Mouse (Mus musculus): ENCODE measurements around the gene Cdhr5. TPM values are rescaled to one million over a fixed set of nuclear protein-coding genes. Genes with fewer than 3 reads are reported as not detected.

Cdhr5 gene
- polyA plus RNA-seq (2014; fragmentation: Illumina TruSeq; extraction: RNeasy Lipid Tissue Mini Kit (QIAGEN cat#74804)), result 1.1 TPM

DNA sequence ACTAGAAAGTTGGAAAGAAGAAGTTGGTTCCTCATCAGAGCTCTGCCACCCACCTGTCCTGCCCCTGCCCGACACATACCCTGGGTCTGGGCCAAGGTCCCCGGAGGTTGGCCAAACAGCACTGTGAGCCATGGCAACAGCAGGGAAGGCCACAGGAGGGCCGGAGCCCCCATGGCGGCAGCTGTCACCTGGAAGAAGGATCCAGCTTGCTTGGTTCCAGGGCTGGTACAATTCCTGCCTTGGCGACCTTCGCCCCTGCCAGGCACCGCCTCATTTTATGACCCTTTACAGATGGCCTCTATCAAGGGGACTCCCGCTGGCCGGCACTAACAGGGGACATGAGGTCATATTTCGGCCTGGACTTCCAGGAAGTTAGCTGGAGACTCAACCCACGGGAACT is at the start of gene Cdhr5:
Gene Cdhr5 (minus strand): TSS at position 241 of the 400 bp plus-strand sequence.

GRCm38 (mm10) chr7:141291921-141292582 is 15.5 kb upstream of the Cdhr5 start, which contains the start of gene Drd4:
Gene Drd4, plus strand, starts transcription at chr7:141292006.

DNA sequence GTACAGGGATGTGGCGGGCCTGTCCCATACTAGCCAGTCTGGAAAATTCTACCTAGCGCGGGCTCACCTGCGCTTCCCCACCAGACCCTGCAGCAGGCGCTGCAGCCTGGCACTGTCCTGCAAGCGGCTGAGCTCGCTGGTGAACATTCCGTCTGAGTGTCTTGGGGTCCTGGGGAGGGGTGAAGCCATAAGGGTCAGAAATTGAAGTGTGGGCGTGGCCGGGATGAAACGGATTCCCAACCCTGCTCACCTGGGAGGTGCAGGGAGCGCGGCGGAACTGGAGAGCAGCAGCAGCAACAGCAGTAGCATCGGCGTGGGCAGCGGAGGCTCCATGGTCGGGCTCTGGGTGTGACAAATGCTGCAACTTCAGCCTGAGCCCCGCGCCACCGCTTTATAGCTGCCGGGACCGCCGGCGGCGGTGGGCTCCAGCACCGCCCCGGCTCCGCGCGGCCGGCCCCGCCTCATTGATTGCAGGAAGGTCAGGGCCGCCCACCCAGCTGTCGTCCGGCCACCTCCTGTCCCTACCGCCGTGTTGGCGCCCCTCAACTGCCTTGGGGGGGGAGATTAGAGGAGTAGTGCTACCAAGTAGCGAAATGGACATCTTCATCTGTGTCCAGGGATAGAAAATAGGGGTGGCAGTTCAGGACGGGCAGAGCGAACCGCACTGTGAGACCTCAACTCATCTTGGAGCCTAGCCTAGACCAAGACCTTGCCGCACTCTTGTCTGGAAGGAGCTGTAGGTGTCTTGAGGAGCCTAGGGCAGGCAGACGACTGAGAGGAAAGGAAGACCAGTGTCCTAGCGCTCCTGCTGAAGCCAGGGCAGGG is 2.4 kb upstream of the Cdhr5 start, which contains the start of gene Sct:
Gene Sct (minus strand): TSS at position 368 of the 825 bp plus-strand sequence.

GRCm38 (mm10) chr7:141265739-141266561 is 10.6 kb downstream of the Cdhr5 start, which contains the start of gene Irf7:
Gene Irf7, minus strand, starts transcription at chr7:141266481.

GRCm38 (mm10) chr7:141228279-141229067 is 48.1 kb downstream of the Cdhr5 start, which contains the start of gene Phrf1:
Gene Phrf1, plus strand, starts transcription at chr7:141228784.

Other genes starting within 250 kb of the Cdhr5 start
- gene Gm17387, start 247.7 kb downstream of the Cdhr5 start, polyA plus RNA-seq (2014; fragmentation: Illumina TruSeq; extraction: RNeasy Lipid Tissue Mini Kit (QIAGEN cat#74804)), result not detected
- gene B4galnt4, start 215.7 kb downstream of the Cdhr5 start, polyA plus RNA-seq (2014; fragmentation: Illumina TruSeq; extraction: RNeasy Lipid Tissue Mini Kit (QIAGEN cat#74804)), result not detected
- not detected for gene Pkp3, start 198.6 kb downstream of the Cdhr5 start, polyA plus RNA-seq (2014; fragmentation: Illumina TruSeq; extraction: RNeasy Lipid Tissue Mini Kit (QIAGEN cat#74804))
- gene Sigirr, start 176.2 kb downstream of the Cdhr5 start, polyA plus RNA-seq (2014; fragmentation: Illumina TruSeq; extraction: RNeasy Lipid Tissue Mini Kit (QIAGEN cat#74804)), result not detected
- not detected for gene Ano9, start 159.0 kb downstream of the Cdhr5 start, polyA plus RNA-seq (2014; fragmentation: Illumina TruSeq; extraction: RNeasy Lipid Tissue Mini Kit (QIAGEN cat#74804))
- 21.8 TPM for gene Ptdss2, start 154.4 kb downstream of the Cdhr5 start, polyA plus RNA-seq (2014; fragmentation: Illumina TruSeq; extraction: RNeasy Lipid Tissue Mini Kit (QIAGEN cat#74804))
- gene Rnh1, start 103.9 kb downstream of the Cdhr5 start, polyA plus RNA-seq (2014; fragmentation: Illumina TruSeq; extraction: RNeasy Lipid Tissue Mini Kit (QIAGEN cat#74804)), result 1.00 TPM
- 3.6 TPM for gene Hras, start 82.8 kb downstream of the Cdhr5 start, polyA plus RNA-seq (2014; fragmentation: Illumina TruSeq; extraction: RNeasy Lipid Tissue Mini Kit (QIAGEN cat#74804))
- gene Lrrc56, start 82.6 kb downstream of the Cdhr5 start, polyA plus RNA-seq (2014; fragmentation: Illumina TruSeq; extraction: RNeasy Lipid Tissue Mini Kit (QIAGEN cat#74804)), result 0.77 TPM
- not detected for gene Lmntd2, start 62.7 kb downstream of the Cdhr5 start, polyA plus RNA-seq (2014; fragmentation: Illumina TruSeq; extraction: RNeasy Lipid Tissue Mini Kit (QIAGEN cat#74804))
- gene Rassf7, start 60.9 kb downstream of the Cdhr5 start, polyA plus RNA-seq (2014; fragmentation: Illumina TruSeq; extraction: RNeasy Lipid Tissue Mini Kit (QIAGEN cat#74804)), result 0.80 TPM
- 26.7 TPM for gene Phrf1, start 48.0 kb downstream of the Cdhr5 start, polyA plus RNA-seq (2014; fragmentation: Illumina TruSeq; extraction: RNeasy Lipid Tissue Mini Kit (QIAGEN cat#74804))
- 7.9 TPM for gene Irf7, start 10.3 kb downstream of the Cdhr5 start, polyA plus RNA-seq (2014; fragmentation: Illumina TruSeq; extraction: RNeasy Lipid Tissue Mini Kit (QIAGEN cat#74804))
- gene Sct, start 2.3 kb upstream of the Cdhr5 start, polyA plus RNA-seq (2014; fragmentation: Illumina TruSeq; extraction: RNeasy Lipid Tissue Mini Kit (QIAGEN cat#74804)), result not detected
- gene Drd4, start 15.2 kb upstream of the Cdhr5 start, polyA plus RNA-seq (2014; fragmentation: Illumina TruSeq; extraction: RNeasy Lipid Tissue Mini Kit (QIAGEN cat#74804)), result not detected
- 1.5 TPM for gene Deaf1, start 50.9 kb upstream of the Cdhr5 start, polyA plus RNA-seq (2014; fragmentation: Illumina TruSeq; extraction: RNeasy Lipid Tissue Mini Kit (QIAGEN cat#74804))
- 9.4 TPM for gene Tmem80, start 51.0 kb upstream of the Cdhr5 start, polyA plus RNA-seq (2014; fragmentation: Illumina TruSeq; extraction: RNeasy Lipid Tissue Mini Kit (QIAGEN cat#74804))
- gene Eps8l2, start 62.1 kb upstream of the Cdhr5 start, polyA plus RNA-seq (2014; fragmentation: Illumina TruSeq; extraction: RNeasy Lipid Tissue Mini Kit (QIAGEN cat#74804)), result not detected
- gene Taldo1, start 115.4 kb upstream of the Cdhr5 start, polyA plus RNA-seq (2014; fragmentation: Illumina TruSeq; extraction: RNeasy Lipid Tissue Mini Kit (QIAGEN cat#74804)), result 7.8 TPM
- 15.2 TPM for gene Gatd1, start 137.3 kb upstream of the Cdhr5 start, polyA plus RNA-seq (2014; fragmentation: Illumina TruSeq; extraction: RNeasy Lipid Tissue Mini Kit (QIAGEN cat#74804))
- gene Cend1, start 152.7 kb upstream of the Cdhr5 start, polyA plus RNA-seq (2014; fragmentation: Illumina TruSeq; extraction: RNeasy Lipid Tissue Mini Kit (QIAGEN cat#74804)), result not detected
- gene Slc25a22, start 161.1 kb upstream of the Cdhr5 start, polyA plus RNA-seq (2014; fragmentation: Illumina TruSeq; extraction: RNeasy Lipid Tissue Mini Kit (QIAGEN cat#74804)), result 0.46 TPM
- gene Pidd1, start 167.2 kb upstream of the Cdhr5 start, polyA plus RNA-seq (2014; fragmentation: Illumina TruSeq; extraction: RNeasy Lipid Tissue Mini Kit (QIAGEN cat#74804)), result not detected
- 15.0 TPM for gene Rplp2, start 170.6 kb upstream of the Cdhr5 start, polyA plus RNA-seq (2014; fragmentation: Illumina TruSeq; extraction: RNeasy Lipid Tissue Mini Kit (QIAGEN cat#74804))
- gene Pnpla2, start 178.4 kb upstream of the Cdhr5 start, polyA plus RNA-seq (2014; fragmentation: Illumina TruSeq; extraction: RNeasy Lipid Tissue Mini Kit (QIAGEN cat#74804)), result 1.3 TPM
- not detected for gene Cracr2b, start 184.3 kb upstream of the Cdhr5 start, polyA plus RNA-seq (2014; fragmentation: Illumina TruSeq; extraction: RNeasy Lipid Tissue Mini Kit (QIAGEN cat#74804))
- 45.2 TPM for gene Cd151, start 190.6 kb upstream of the Cdhr5 start, polyA plus RNA-seq (2014; fragmentation: Illumina TruSeq; extraction: RNeasy Lipid Tissue Mini Kit (QIAGEN cat#74804))
- gene Polr2l, start 198.3 kb upstream of the Cdhr5 start, polyA plus RNA-seq (2014; fragmentation: Illumina TruSeq; extraction: RNeasy Lipid Tissue Mini Kit (QIAGEN cat#74804)), result 2.4 TPM
- gene Tspan4, start 198.5 kb upstream of the Cdhr5 start, polyA plus RNA-seq (2014; fragmentation: Illumina TruSeq; extraction: RNeasy Lipid Tissue Mini Kit (QIAGEN cat#74804)), result 6.2 TPM